Mouse (Mus musculus) liver, postnatal 0 days (tissue): ENCODE data around the gene Xpo5. TPM values are rescaled to one million over a fixed set of nuclear protein-coding genes. Genes with fewer than 3 reads are reported as not detected.

ENCODE experiments used
- ATAC-seq: fragments of 200-750 bp; cut with Nextera tagmentation; 2 replicates; pipeline ENCODE4 v1.8.0; 2017; ENCODE audit warnings: mild to moderate bottlenecking, moderate library complexity
- DNase-seq: peaks from one replicate; pipeline ENCODE4 v3.0.0-alpha.2; 2016
- H3K27ac ChIP-seq: fragments of 300-500 bp; sonication (generic); 2 replicates; pipeline ENCODE4 v1.5.1; 2014; ENCODE audit warnings: antibody characterized with exemption, moderate library complexity, mild to moderate bottlenecking, low read depth
- H3K27me3 ChIP-seq: fragments of 300-500 bp; sonication (generic); 2 replicates; pipeline ENCODE4 v1.6.1; 2014; ENCODE audit warnings: low read length, control low read depth, mixed read lengths; ENCODE audit not compliant: insufficient read depth
- H3K36me3 ChIP-seq: fragments of 300-500 bp; sonication (generic); replicated peaks from 2 replicates; pipeline ENCODE4 v1.6.1; 2014; ENCODE audit warnings: mild to moderate bottlenecking, control low read depth, low read length, moderate library complexity, mixed read lengths; ENCODE audit not compliant: insufficient read depth
- H3K4me1 ChIP-seq: fragments of 300-500 bp; sonication (generic); 2 replicates; pipeline ENCODE4 v1.6.1; 2014; ENCODE audit warnings: antibody characterized with exemption, mild to moderate bottlenecking, control low read depth; ENCODE audit not compliant: insufficient read depth
- H3K4me2 ChIP-seq: fragments of 300-500 bp; sonication (generic); 2 replicates; pipeline ENCODE4 v1.6.1; 2014; ENCODE audit warnings: low read depth, mild to moderate bottlenecking, low read length, moderate library complexity, mixed read lengths
- H3K4me3 ChIP-seq: fragments of 300-500 bp; sonication (generic); 2 replicates; pipeline ENCODE4 v1.5.1; 2014; ENCODE audit warnings: low read depth, low read length
- H3K9ac ChIP-seq: fragments of 300-500 bp; sonication (generic); replicated peaks from 2 replicates; pipeline ENCODE4 v1.6.1; 2014; ENCODE audit warnings: mild to moderate bottlenecking, moderate library complexity
- H3K9me3 ChIP-seq: fragments of 300-500 bp; sonication (generic); 2 replicates; pipeline ENCODE4 v1.6.1; 2016; ENCODE audit warnings: mild to moderate bottlenecking, control low read depth, low read length, mixed read lengths
- CTCF ChIP-seq: sonication (generic); IDR thresholded peaks from 2 replicates; pipeline ENCODE4 v1.5.1; 2016; ENCODE audit warnings: antibody characterized with exemption, low read depth
- EP300 ChIP-seq: IDR thresholded peaks from 2 replicates; pipeline ENCODE4 v1.6.1; 2016; ENCODE audit warnings: antibody characterized with exemption, low read depth, mild to moderate bottlenecking
- WGBS: fragments of 180-500 bp; shearing (Covaris S2); extraction: QIAGEN DNeasy Blood & Tissue Kit; methylation state at CpG from one replicate; pipeline ENCODE4 v1.1.7; 2014; ENCODE audit not compliant: insufficient replicate concordance; 5-methylcytosine and 5-hydroxymethylcytosine counted together
- polyA plus RNA-seq: library from polyadenylated mRNA; unstranded; fragments of >200 nt; fragmentation: Nextera tagmentation; extraction: Ambion mirVana; gene quantifications from 2 replicates; pipeline ENCODE4 v1.2.1, GENCODE M21; 2015

The Xpo5 gene
- polyA plus RNA-seq, 1 experiment from 2014 or later, result 8.7 TPM

DNA sequence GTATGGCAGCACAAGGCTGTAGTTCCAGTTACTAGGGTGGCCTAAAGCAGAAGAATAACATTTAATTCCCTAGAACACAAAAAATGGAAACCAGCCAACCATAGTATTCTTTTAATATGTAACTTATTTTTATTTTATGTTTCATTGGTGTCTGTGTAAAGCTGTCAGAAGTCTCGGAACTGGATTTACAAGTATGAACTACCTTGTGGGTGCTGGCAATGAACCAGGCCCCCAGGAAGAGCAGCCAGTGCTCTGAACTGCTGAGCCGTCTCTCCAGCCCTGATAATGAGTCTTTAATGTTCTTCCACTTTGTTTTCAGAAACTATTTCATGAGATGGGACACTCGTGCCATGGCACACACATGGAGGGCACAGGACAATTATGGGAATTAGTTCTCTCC is 8.0 kb downstream of the Xpo5 start:
- no peaks in the 10 kb centered on the region for H3K9me3 ChIP-seq
- H3K4me2 ChIP-seq, result no peak overlapping the region
- H3K4me1 ChIP-seq, result no peaks in the 10 kb centered on the region
- TF ChIP-seq CTCF, result no peak
- TF ChIP-seq EP300, result no peak
- no peak for DNase-seq
- H3K36me3 ChIP-seq, result peaks cover 81% of the 10 kb centered on the region
- no peaks in the 10 kb centered on the region for H3K27me3 ChIP-seq
- no peak overlapping the region for H3K9ac ChIP-seq
- no peak for ATAC-seq
- H3K4me3 ChIP-seq, result no peak overlapping the region
- no peak overlapping the region for H3K27ac ChIP-seq
- 85% methylated on average over 3 of the region's 3 CpGs for WGBS

DNA sequence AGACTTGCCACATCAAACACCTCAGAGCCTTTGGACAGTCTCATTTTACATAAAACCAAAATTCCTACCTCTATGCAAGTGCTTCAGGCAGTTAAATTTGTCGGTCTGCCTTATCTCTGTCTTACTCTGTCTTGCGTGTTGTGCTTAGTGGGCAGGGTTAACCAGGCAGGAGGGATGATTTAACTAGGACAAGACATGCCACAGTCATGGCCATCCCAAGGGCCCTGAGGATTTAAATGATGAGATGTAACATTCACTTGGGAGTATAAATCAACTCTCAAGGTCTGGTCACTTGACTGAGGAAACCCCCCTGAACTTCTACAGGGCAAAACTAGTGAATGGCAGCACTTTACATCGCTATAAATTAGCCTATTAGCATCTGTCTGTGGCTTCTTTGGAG is 19.0 kb downstream of the Xpo5 start:
- no peak for TF ChIP-seq EP300

DNA sequence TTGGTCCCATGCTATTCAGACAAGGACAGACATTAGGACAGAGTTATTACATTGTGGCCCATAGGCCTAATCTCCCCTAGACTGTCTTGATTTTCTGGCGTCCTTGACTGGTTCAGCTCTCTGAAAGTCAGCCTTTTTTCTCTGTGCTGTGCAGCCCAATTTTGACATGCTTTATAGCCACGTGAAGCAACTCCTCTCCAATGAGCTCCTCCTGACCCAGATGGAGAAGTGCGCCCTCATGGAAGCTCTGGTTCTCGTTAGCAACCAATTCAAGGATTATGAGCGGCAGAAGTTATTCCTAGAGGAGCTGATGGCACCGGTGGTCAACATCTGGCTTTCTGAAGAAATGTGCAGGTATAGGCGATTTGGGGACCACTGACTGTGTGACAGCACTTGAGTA is 25.0 kb downstream of the Xpo5 start:
- TF ChIP-seq CTCF, result no peak
- Histone ChIP-seq H3K27ac (no peak overlapping the region), H3K27me3 (no peaks in the 10 kb centered on the region), H3K4me3 (no peak overlapping the region), H3K9ac (no peak overlapping the region), H3K4me1 (no peaks in the 10 kb centered on the region), H3K36me3 (peaks cover 81% of the 10 kb centered on the region), H3K4me2 (no peak overlapping the region), H3K9me3 (no peaks in the 10 kb centered on the region)
- DNase-seq (no peak), ATAC-seq (no peak)
- WGBS, result 82% methylated on average over 7 of the region's 7 CpGs

More for the DNA sequence above, 19.0 kb downstream of the Xpo5 start:
- Histone ChIP-seq H3K27me3 (no peaks in the 10 kb centered on the region), H3K9ac (no peak overlapping the region), H3K9me3 (no peaks in the 10 kb centered on the region), H3K4me3 (no peak overlapping the region), H3K4me1 (no peaks in the 10 kb centered on the region), H3K4me2 (no peak overlapping the region), H3K27ac (no peak overlapping the region), H3K36me3 (peaks cover 82% of the 10 kb centered on the region)
- DNase-seq (no peak), ATAC-seq (no peak)
- WGBS, result 74% methylated on average over 3 of the region's 3 CpGs

DNA sequence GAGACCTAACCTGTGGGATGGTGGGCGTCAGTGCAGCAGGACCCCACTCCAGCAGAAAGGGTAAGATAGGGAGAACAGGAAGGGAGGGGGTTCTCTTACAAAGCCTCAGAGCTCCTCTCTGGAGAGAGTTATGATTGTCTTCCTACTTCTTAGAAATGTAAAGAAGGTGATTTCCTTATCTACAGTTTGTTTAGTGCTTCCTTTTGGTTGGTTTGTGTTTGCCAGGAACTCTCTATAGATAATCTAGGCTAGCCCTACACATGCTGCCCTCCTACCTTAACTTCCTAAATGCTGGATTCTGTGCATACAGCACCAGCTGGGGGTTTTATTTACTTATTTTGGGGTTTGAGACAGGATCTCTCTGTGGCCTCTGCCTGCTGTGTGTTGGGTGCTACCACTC is 33.5 kb downstream of the Xpo5 start:
- Histone ChIP-seq H3K36me3 (peaks cover 71% of the 10 kb centered on the region), H3K4me3 (no peak overlapping the region), H3K4me2 (no peak overlapping the region), H3K9ac (no peak overlapping the region), H3K27ac (no peak overlapping the region), H3K27me3 (no peaks in the 10 kb centered on the region), H3K4me1 (no peaks in the 10 kb centered on the region), H3K9me3 (no peaks in the 10 kb centered on the region)
- TF ChIP-seq EP300 (no peak), CTCF (no peak)
- no peak for ATAC-seq
- DNase-seq, result no peak
- WGBS, result 75% methylated on average over 1 of the region's 1 CpGs

DNA sequence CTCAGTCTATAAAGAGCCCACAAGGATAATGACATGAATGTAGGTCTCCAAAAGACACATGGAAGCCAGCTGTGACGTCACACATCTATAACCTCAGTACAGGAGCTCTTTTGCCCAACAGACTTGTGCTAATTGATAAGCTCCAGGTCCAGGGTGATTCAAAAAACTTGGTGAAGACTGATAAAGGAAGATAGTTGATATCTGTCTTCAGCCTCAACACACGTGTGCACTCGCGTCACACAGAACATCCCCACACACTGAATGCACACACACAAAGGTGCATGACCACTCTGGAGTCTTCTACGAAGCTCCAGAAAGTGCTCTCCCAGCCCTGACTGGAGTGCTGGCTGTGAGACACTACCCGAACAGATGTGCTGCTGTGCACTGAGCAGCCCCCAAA is 34.5 kb downstream of the Xpo5 start:
- Histone ChIP-seq H3K27me3 (no peaks in the 10 kb centered on the region), H3K36me3 (peaks cover 73% of the 10 kb centered on the region), H3K4me1 (no peaks in the 10 kb centered on the region), H3K4me2 (no peak overlapping the region), H3K9ac (no peak overlapping the region), H3K4me3 (no peak overlapping the region), H3K9me3 (no peaks in the 10 kb centered on the region), H3K27ac (no peak overlapping the region)
- ATAC-seq (peak; percentile 50), DNase-seq (no peak)
- TF ChIP-seq EP300 (no peak), CTCF (no peak)
- WGBS, result 58% methylated on average over 6 of the region's 6 CpGs

DNA sequence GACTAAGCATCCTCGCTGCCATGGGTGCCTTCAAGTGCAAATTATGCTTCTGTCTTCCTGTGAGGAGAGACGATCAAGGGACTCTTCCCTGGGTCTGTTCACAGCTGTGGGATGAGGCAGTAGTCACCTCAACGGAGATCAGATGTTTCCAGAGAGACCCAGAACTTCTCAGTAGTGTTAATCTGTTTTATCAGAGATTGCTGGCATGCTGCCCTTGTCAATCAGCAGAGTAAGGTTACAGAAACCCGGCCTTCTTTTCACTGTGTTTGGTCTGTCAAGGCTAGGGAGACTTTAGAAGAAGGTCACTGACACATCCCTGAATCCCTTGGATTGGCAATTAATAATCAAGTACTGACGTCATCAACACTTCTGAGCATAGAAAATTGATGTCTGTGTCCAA is 34.9 kb downstream of the Xpo5 start:
- Histone ChIP-seq H3K4me3 (no peak overlapping the region), H3K9ac (no peak overlapping the region), H3K4me1 (no peaks in the 10 kb centered on the region), H3K27ac (no peak overlapping the region), H3K4me2 (no peak overlapping the region), H3K9me3 (no peaks in the 10 kb centered on the region), H3K27me3 (no peaks in the 10 kb centered on the region), H3K36me3 (peaks cover 77% of the 10 kb centered on the region)
- WGBS, result 67% methylated on average over 5 of the region's 5 CpGs
- ATAC-seq, result no peak
- no peak for DNase-seq
- TF ChIP-seq CTCF (no peak), EP300 (no peak)

DNA sequence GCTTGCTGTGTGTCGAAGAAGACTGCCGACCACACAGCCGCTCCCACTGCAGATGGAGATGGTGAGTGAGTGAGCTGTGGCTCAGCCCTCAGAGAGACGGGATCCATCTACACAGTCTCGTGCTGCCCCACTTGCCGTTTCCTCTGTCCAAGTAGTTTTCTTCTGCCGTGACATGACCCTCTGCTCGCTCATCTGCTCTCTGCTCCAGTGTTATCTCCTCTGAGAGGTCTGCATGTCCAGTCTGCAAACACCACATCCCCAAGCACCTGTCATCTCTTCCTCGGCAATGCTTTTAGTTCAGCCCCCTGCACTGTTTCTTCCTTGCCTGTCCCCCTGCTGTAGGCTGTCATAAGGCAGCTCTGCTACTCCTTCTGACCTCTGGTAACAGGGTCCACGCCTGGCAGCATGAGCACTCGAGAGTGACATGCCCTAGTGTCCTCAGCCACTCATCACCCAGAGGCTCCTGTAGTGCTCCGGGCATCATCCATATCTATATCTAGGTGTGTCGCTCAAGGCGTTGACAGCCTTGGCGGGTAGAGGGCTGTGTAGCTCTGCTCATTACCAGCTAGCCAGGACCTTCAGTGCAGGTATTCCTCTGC is 37.0 kb downstream of the Xpo5 start:
- Histone ChIP-seq H3K27me3 (no peaks in the 10 kb centered on the region), H3K9me3 (no peaks in the 10 kb centered on the region), H3K4me1 (no peaks in the 10 kb centered on the region), H3K4me3 (no peak overlapping the region), H3K9ac (no peak overlapping the region), H3K36me3 (peaks cover 79% of the 10 kb centered on the region), H3K4me2 (no peak overlapping the region), H3K27ac (no peak overlapping the region)
- no peak for ATAC-seq
- DNase-seq, result no peak
- TF ChIP-seq EP300, result no peak
- TF ChIP-seq CTCF, result no peak
- WGBS, result 83% methylated on average over 15 of the region's 15 CpGs
